Mouse (Mus musculus) adrenal gland, adult 18-20 months (tissue): ENCODE data around the gene Mre11a. TPM values are rescaled to one million over a fixed set of nuclear protein-coding genes. Genes with fewer than 3 reads are reported as not detected.

Experiments
- DNase-seq, 2 experiments: peaks; one replicate each; pipeline ENCODE4 v3.0.0; 2021 to 2022; ENCODE audit warnings: low spot score in 2 of 2
- long read RNA-seq, 2 experiments: library from polyadenylated mRNA; stranded (forward); transcript quantifications; one replicate each; pipeline ENCODE4 v2.0.0; 2021
- total RNA-seq, 2 experiments: library from RNA; stranded (reverse); gene quantifications; 1 replicate in 1 of 2; 2 replicates in 1 of 2; pipeline ENCODE4 v1.2.3; 2021

Mre11a gene
- total RNA-seq: 10 to 100 TPM; 17.2 TPM
- long read RNA-seq, experiment 1, transcript Mre11a-201 (20 exons, 3,286 nt): major isoform, 6 of 8 reads
- long read RNA-seq, experiment 1, partial matches to known transcripts: 0 of 8 reads
- long read RNA-seq, experiment 1, other reads (novel, unspliced or antisense): 2 of 8 reads
- long read RNA-seq, experiment 2, full-length matches to known transcripts: 8 of 17 reads
- long read RNA-seq, experiment 2, partial matches to known transcripts: 3 of 17 reads
- long read RNA-seq, experiment 2, other reads (novel, unspliced or antisense): 6 of 17 reads

GRCm38 (mm10) chr9:14784039-14785002 lies at the start of gene Mre11a, which contains the start of gene Ankrd49:
Mre11a (plus strand) TSS chr9:14784654.
Ankrd49 (minus strand) TSS chr9:14784856.
- peak; percentile 81 to 87 for DNase-seq

- DNase-seq: no peak
These were observed 44.8 kb upstream of the Mre11a start for GRCm38 (mm10) chr9:14739498-14740150.

GRCm38 (mm10) chr9:14740151-14740924 lies 44.1 kb upstream of the Mre11a start, which contains the start of gene Piwil4:
Piwil4 (minus strand) TSS chr9:14740733.
- no peak for DNase-seq

- peak in 1 of 2 experiments; percentile 26 for DNase-seq
These were observed 33.5 kb upstream of the Mre11a start for GRCm38 (mm10) chr9:14750901-14751502.

GRCm38 (mm10) chr9:14751503-14752000 lies 32.9 kb upstream of the Mre11a start:
- peak; percentile 23 to 38 for DNase-seq

GRCm38 (mm10) chr9:14752001-14752522 lies 32.4 kb upstream of the Mre11a start, which contains the start of gene Fut4:
Fut4 (minus strand) TSS chr9:14752393.
- DNase-seq: peak; percentile 57 to 63

- DNase-seq: no peak
These were observed 30.5 kb upstream of the Mre11a start for GRCm38 (mm10) chr9:14753947-14754346.

- DNase-seq: no peak
These were observed 30.0 kb upstream of the Mre11a start for GRCm38 (mm10) chr9:14754469-14754868.

GRCm38 (mm10) chr9:14758590-14758989 lies 25.9 kb upstream of the Mre11a start:
- DNase-seq: no peak

- no peak for DNase-seq
These were observed 25.2 kb upstream of the Mre11a start for GRCm38 (mm10) chr9:14759261-14759660.

GRCm38 (mm10) chr9:14764765-14765164 lies 19.7 kb upstream of the Mre11a start:
- peak; percentile 48 to 56 for DNase-seq

- DNase-seq: no peak
These were observed 14.6 kb upstream of the Mre11a start for GRCm38 (mm10) chr9:14769811-14770210.

GRCm38 (mm10) chr9:14770803-14771471 lies 13.5 kb upstream of the Mre11a start, which contains the start of gene 1700012B09Rik:
1700012B09Rik (minus strand) TSS chr9:14771030.
- no peak for DNase-seq

GRCm38 (mm10) chr9:14772074-14772473 lies 12.4 kb upstream of the Mre11a start:
- no peak for DNase-seq

- DNase-seq: no peak
These were observed 10.6 kb upstream of the Mre11a start for GRCm38 (mm10) chr9:14773813-14774212.

- DNase-seq: no peak
These were observed 6.1 kb upstream of the Mre11a start for GRCm38 (mm10) chr9:14778341-14778740.

- DNase-seq: no peak
These were observed 2.9 kb downstream of the Mre11a start for GRCm38 (mm10) chr9:14787356-14787755.

GRCm38 (mm10) chr9:14805714-14806113 lies 21.3 kb downstream of the Mre11a start:
- DNase-seq: no peak

- DNase-seq: no peak
These were observed 22.3 kb downstream of the Mre11a start for GRCm38 (mm10) chr9:14806786-14807185.
